Mouse (Mus musculus) stomach, embryonic 16.5 days (tissue): Measurements from ENCODE around the gene Rfx4. TPM values are rescaled to one million over a fixed set of nuclear protein-coding genes. Genes with fewer than 3 reads are reported as not detected.

ENCODE experiments used
- ATAC-seq: fragments of 200-750 bp; cut with Nextera tagmentation; 2 replicates; pipeline ENCODE4 v1.8.0; 2017; ENCODE audit warnings: moderate number of reproducible peaks, moderate TSS enrichment; ENCODE audit not compliant: insufficient read depth, low FRiP score
- H3K27ac ChIP-seq: fragments of 300-500 bp; sonication (generic); 2 replicates; pipeline ENCODE4 v1.5.1; 2014; ENCODE audit warnings: low read length
- H3K27me3 ChIP-seq: fragments of 300-500 bp; sonication (generic); 2 replicates; pipeline ENCODE4 v1.6.1; 2014; ENCODE audit warnings: low read length, control low read depth, mixed read lengths; ENCODE audit not compliant: control insufficient read depth, insufficient read depth
- H3K36me3 ChIP-seq: fragments of 300-500 bp; sonication (generic); 2 replicates; pipeline ENCODE4 v1.6.1; 2014; ENCODE audit warnings: low read length; ENCODE audit not compliant: control insufficient read depth, insufficient read depth
- H3K4me1 ChIP-seq: fragments of 300-500 bp; sonication (generic); 2 replicates; pipeline ENCODE4 v1.6.1; 2014; ENCODE audit warnings: low read length, control low read depth, mixed read lengths; ENCODE audit not compliant: control insufficient read depth, insufficient read depth
- H3K4me2 ChIP-seq: fragments of 300-500 bp; sonication (generic); 2 replicates; pipeline ENCODE4 v1.6.1; 2014; ENCODE audit warnings: low read depth, low read length, mixed read lengths
- H3K4me3 ChIP-seq: fragments of 300-500 bp; sonication (generic); replicated peaks from 2 replicates; pipeline ENCODE4 v1.5.1; 2014; ENCODE audit warnings: mild to moderate bottlenecking, low read length
- H3K9ac ChIP-seq: fragments of 300-500 bp; sonication (generic); 2 replicates; pipeline ENCODE4 v1.6.1; 2014; ENCODE audit warnings: low read length
- H3K9me3 ChIP-seq: fragments of 300-500 bp; sonication (generic); replicated peaks from 2 replicates; pipeline ENCODE4 v1.6.1; 2016; ENCODE audit warnings: low read length, control low read depth; ENCODE audit not compliant: control insufficient read depth
- WGBS: fragments of 180-500 bp; shearing (Covaris S2); extraction: QIAGEN DNeasy Blood & Tissue Kit; methylation state at CpG from one replicate; pipeline ENCODE4 v1.1.7; 2014; 5-methylcytosine and 5-hydroxymethylcytosine counted together
- polyA plus RNA-seq: library from polyadenylated mRNA; unstranded; fragments of >200 nt; fragmentation: Nextera tagmentation; extraction: Ambion mirVana; gene quantifications from 2 replicates; pipeline ENCODE4 v1.2.1, GENCODE M21; 2015

Gene Rfx4
- polyA plus RNA-seq, 1 experiment from 2014 or later = not detected

DNA sequence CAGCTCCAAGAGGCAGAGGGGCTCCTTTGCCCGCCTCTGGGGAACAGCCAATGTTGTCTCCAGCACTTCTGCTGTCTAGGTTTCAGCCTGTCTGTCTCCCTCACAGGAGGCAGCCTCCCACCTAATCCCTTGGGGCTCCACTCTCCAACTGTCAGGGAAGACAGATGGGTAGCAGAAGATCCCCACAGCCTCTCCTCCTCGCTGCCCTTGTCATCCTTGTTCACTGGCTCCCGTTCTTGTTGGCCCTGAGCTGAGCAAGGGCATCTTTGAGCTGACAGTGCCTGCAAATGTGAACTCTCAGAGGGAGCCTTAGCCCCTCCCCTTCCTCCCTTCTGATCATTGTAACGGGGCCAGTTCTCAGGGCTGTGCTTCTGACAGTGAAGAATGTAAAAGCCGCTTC, 147.9 kb downstream of the Rfx4 start:
- H3K27me3 ChIP-seq = no peaks in the 10 kb centered on the region
- peak overlapping the region; percentile 12; the same call in 1 of the 2 replicates for H3K4me3 ChIP-seq
- no peak overlapping the region for H3K27ac ChIP-seq
- peak overlapping the region; percentile 28; the same call in 1 of the 2 replicates for H3K4me2 ChIP-seq
- H3K9me3 ChIP-seq = no peaks in the 10 kb centered on the region
- 6% methylated on average over 5 of the region's 5 CpGs for WGBS
- peak; percentile 42; the same call in 1 of the 2 replicates for ATAC-seq
- no peaks in the 10 kb centered on the region for H3K36me3 ChIP-seq
- H3K9ac ChIP-seq = peak overlapping the region; percentile 19; the same call in 1 of the 2 replicates
- H3K4me1 ChIP-seq = peaks cover 5% of the 10 kb centered on the region

DNA sequence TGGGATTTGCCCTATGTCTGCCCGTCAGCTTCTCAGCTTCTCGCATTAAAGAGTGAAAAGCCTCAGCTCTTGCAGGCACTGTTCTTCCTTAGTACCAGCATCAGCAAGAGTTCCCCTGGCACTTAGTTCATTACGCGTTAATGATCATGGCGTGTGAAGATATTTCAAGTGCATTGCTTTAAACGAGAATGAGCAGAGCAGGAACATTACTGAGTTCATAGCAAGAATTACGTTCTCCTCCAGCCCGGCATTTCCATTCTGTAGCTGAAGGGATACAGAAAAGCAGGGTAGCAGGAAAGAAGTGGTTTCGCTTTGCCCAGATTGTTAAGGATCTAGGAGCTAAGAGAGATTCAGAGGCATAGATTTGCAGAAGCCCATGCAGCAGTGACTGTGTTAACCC, 151.0 kb downstream of the Rfx4 start:
- no peak for ATAC-seq

DNA sequence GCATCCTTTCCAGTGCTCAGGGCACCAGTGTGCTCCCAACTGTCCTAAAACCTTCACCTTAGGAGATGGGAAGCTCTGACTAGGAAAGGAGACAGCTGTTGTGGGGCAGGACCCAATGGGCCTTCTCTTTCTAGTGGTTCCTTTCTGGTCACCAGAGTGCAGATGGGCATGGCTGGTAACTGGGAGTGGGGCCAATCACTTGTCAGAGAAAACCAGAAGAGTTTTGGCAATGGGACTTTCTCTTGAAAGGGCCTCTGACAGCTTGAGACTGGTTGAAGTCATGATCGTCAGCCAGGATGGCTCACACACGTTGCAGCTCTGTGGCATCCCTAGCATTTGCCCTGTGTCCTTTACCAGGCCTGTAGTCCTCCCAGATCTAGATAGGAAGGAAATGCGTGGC, 152.1 kb downstream of the Rfx4 start:
- Histone ChIP-seq H3K27ac (no peak overlapping the region), H3K4me3 (no peak overlapping the region), H3K27me3 (no peaks in the 10 kb centered on the region), H3K4me2 (no peak overlapping the region), H3K36me3 (no peaks in the 10 kb centered on the region), H3K4me1 (peaks cover 5% of the 10 kb centered on the region), H3K9ac (no peak overlapping the region), H3K9me3 (no peaks in the 10 kb centered on the region)
- no peak for ATAC-seq
- 86% methylated on average over 3 of the region's 3 CpGs for WGBS

More for the DNA sequence above, 151.0 kb downstream of the Rfx4 start:
- Histone ChIP-seq H3K27me3 (no peaks in the 10 kb centered on the region), H3K36me3 (no peaks in the 10 kb centered on the region), H3K9ac (no peak overlapping the region), H3K27ac (no peak overlapping the region), H3K4me2 (no peak overlapping the region), H3K4me3 (no peak overlapping the region), H3K9me3 (no peaks in the 10 kb centered on the region), H3K4me1 (peaks cover 5% of the 10 kb centered on the region)
- WGBS = 81% methylated on average over 9 of the region's 9 CpGs

DNA sequence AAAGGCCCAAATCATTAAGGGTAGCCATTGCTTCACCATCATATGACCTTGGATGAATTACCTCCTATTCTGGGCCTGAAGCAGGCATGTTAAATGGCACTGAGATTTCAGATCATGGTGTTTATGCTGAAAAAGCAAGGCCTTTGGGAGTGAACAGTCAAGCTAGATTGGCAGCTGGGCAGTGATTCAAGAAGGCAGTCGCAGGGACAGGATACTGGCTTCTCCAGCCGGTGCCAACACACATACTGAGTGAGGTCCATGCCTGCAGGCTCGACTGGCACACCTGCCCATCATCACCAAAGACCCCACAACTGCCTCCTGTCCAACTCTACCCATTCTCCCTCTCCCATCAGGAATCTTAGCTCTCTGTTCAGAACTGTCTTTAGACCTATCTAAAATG, 152.6 kb downstream of the Rfx4 start:
- 85% methylated on average over 3 of the region's 3 CpGs for WGBS
- no peak overlapping the region for H3K27ac ChIP-seq
- H3K27me3 ChIP-seq = no peaks in the 10 kb centered on the region
- H3K4me1 ChIP-seq = peaks cover 3% of the 10 kb centered on the region
- no peak overlapping the region for H3K4me2 ChIP-seq
- no peak for ATAC-seq
- H3K4me3 ChIP-seq = no peak overlapping the region
- H3K9ac ChIP-seq = no peak overlapping the region
- no peaks in the 10 kb centered on the region for H3K36me3 ChIP-seq
- H3K9me3 ChIP-seq = no peaks in the 10 kb centered on the region

DNA sequence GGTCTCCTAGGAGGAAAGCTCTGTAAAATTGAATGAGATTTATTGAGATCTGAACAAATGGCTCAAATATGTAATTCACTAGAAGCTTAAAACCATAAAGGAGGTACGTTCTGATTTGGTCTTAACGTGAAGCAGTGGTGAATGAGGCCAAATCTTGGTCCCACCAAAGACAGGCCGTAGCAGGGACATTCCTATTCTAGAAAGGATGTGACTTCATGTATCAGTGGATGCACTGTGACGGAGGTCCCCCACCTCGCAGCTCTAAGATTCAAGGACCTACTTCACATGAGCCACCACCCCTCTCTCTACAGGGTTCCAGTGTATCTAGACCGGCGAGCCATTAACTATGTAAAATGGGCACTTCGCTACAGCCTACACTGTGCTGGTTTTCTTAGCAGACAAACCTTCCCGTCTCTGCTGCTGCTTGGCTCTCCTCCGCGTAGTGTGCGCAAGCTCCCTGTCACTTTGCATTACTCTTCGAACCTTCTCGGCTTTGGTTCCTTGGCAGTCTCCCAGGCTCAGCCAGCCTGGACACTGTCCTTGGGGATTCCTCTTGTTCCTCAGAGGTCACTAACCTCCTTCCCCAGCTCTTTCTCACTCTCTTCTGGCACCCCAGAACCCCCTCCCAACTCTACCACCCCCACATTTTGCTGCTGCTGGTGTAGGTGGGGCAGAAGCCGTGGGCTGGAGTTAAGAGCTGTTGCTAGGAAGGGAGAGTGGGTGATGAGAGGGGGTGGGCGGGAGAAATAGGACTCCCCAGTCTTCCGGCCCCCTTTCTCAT, 153.3 kb downstream of the Rfx4 start:
- Histone ChIP-seq H3K27me3 (no peaks in the 10 kb centered on the region), H3K36me3 (no peaks in the 10 kb centered on the region), H3K4me1 (no peaks in the 10 kb centered on the region), H3K9me3 (no peaks in the 10 kb centered on the region), H3K4me3 (no peak overlapping the region), H3K9ac (no peak overlapping the region), H3K27ac (no peak overlapping the region), H3K4me2 (no peak overlapping the region)
- 80% methylated on average over 17 of the region's 17 CpGs for WGBS
- no peak for ATAC-seq

DNA sequence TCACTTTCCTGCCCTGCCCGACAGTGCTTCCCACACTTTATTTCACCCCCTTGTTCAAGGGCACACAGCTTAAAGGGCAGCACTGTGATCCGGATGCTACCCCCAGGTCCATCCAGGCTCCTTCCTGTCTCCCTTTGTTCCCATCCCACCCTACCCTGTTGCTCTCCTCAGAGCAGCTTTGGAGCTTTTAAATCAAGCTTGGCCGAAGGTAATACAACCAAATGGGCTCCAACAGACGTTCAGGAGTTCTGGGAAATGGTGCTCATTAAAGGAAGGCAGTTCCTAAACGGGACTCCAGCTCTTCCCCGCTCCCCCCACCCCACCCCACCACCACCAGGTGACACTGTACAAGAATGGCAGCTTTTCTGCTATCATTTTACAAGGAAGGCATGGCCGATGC, 154.3 kb downstream of the Rfx4 start:
- Histone ChIP-seq H3K9ac (no peak overlapping the region), H3K4me1 (no peaks in the 10 kb centered on the region), H3K27ac (no peak overlapping the region), H3K36me3 (no peaks in the 10 kb centered on the region), H3K4me2 (no peak overlapping the region), H3K27me3 (no peaks in the 10 kb centered on the region), H3K9me3 (no peaks in the 10 kb centered on the region), H3K4me3 (no peak overlapping the region)
- no peak for ATAC-seq
- WGBS = 54% methylated on average over 7 of the region's 7 CpGs

DNA sequence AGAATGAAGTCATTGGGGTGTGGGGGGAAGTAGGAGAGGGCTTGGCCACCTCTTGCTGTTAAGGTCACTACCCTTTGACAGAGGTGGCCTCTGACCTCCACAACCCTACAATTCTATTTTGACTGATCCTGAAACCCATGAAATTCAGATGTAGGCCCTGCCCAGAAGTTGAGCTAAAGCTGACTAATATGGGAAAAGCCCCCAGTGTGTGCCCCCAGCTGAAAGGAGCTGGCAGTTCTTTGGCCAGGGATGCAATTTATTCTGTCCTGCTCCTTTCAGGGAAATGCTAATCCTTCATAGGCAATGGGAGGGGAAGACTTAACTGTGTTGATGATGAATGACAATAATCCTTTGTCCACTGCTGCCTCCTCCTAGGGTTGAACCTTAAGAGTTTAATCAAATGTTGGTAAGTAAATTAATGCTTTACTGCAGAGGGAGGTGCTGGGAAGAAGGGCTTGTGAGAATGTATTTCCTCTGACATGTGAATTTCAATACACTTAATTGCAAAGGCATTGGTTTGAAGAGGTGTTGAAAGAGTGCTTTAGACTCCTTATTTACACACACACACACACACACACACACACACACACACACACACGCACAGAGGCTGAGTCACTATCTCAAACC, 155.0 kb downstream of the Rfx4 start:
- Histone ChIP-seq H3K36me3 (no peaks in the 10 kb centered on the region), H3K4me2 (no peak overlapping the region), H3K27ac (no peak overlapping the region), H3K4me1 (no peaks in the 10 kb centered on the region), H3K27me3 (no peaks in the 10 kb centered on the region), H3K9ac (no peak overlapping the region), H3K9me3 (no peaks in the 10 kb centered on the region), H3K4me3 (no peak overlapping the region)
- ATAC-seq = no peak
- 59% methylated on average over 1 of the region's 1 CpGs for WGBS

DNA sequence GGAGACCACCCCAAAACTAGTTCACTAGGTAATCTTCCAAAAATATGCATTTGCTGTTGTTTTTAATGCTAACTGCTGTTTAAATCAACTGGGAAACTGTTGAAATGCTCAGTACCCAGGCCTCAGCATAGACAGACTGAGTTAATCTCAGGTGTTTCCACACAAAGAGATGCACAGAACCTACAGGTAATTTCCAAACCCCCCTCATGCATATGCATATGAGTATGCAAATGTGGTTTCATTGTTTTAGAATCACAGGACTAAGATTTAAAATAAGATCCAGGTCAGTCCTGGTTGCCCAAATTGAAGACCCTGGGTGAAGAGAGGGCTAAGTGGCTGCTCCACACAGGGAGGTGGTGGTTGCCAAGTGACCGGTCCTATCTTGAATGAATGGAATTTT, 157.3 kb downstream of the Rfx4 start:
- H3K4me1 ChIP-seq = peaks cover under 1% of the 10 kb centered on the region
- H3K27ac ChIP-seq = no peak overlapping the region
- no peaks in the 10 kb centered on the region for H3K36me3 ChIP-seq
- H3K9me3 ChIP-seq = no peaks in the 10 kb centered on the region
- H3K4me2 ChIP-seq = no peak overlapping the region
- H3K9ac ChIP-seq = no peak overlapping the region
- no peak overlapping the region for H3K4me3 ChIP-seq
- no peaks in the 10 kb centered on the region for H3K27me3 ChIP-seq
- WGBS = 71% methylated on average over 1 of the region's 1 CpGs
- no peak for ATAC-seq

DNA sequence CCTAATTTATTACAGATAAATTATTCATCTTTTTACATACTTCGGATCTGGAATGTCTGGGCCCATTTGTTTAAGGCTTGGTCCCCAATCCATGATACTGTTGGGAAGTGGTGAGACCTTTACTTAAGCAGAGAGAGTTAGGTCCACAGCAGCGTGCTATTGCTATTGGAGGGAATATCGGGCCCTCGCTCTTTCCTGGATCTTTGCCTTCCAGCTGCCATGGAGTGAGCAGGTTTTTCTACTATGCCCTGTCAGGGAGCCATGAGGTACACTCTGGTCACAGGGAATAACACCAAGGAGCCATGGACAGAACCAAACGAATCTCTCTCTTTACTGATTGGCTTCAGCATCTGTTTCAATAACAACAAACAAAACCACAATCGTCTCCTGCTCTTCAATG, 159.6 kb downstream of the Rfx4 start:
- ATAC-seq = no peak
- Histone ChIP-seq H3K4me1 (peaks cover 10% of the 10 kb centered on the region), H3K4me3 (no peak overlapping the region), H3K36me3 (no peaks in the 10 kb centered on the region), H3K27ac (no peak overlapping the region), H3K9me3 (no peaks in the 10 kb centered on the region), H3K4me2 (no peak overlapping the region), H3K27me3 (no peaks in the 10 kb centered on the region), H3K9ac (no peak overlapping the region)
- 80% methylated on average over 6 of the region's 6 CpGs for WGBS
